Mouse (Mus musculus): ENCODE measurements at regions not wholly inside any gene's neighbourhood (a gene's known extent, or its start where the extent isn't known, plus 50 kb on each side); places are given as distances from the start of the nearest gene placed in this dataset.

DNA sequence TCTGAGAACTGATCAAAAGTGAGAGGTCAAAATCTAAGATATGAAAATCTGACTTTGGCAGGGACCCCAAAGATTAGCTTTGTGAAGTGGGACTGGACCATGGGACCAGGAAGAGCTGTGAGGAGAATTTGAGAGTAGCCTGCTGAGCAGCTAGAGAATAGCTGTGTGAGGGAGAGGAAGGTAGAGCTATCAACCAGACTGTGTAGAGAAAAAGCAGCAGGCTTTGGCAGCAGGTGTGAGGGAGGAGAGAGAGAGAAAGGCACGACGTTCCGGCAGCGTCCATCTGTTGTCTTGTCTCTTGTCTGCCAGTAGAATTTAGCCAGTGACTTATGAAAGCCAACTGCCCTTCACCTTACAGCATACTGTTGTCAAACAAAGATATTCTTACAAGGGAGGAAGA, 412.1 kb downstream of the Slitrk2 start:
- peak; percentile 13 for DNase-seq

DNA sequence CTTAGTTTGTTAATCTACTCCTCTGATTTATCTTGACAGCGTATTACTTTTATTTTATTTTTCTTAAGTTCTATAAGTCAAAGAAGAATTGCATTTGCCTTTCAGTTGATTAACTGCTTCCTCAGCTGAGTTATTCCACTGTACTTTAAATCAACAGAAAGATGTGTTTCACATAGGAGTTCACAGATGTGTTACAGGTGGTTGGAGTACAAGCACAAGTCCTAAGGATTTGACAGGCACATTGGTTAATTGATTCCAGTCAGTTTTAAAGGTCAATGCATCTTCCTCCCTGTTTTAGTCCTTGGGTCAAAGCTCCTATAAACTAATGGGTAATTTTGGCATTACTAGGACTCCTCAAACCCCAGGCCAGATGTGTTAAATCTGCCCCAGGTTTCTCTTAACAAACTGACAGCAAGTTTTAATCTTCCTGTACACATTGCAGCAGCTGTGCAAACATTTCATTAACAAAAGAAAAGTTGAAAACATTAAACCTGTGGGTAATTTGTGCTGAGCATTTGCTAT, 413.5 kb downstream of the Slitrk2 start:
- DNase-seq, result no peak

DNA sequence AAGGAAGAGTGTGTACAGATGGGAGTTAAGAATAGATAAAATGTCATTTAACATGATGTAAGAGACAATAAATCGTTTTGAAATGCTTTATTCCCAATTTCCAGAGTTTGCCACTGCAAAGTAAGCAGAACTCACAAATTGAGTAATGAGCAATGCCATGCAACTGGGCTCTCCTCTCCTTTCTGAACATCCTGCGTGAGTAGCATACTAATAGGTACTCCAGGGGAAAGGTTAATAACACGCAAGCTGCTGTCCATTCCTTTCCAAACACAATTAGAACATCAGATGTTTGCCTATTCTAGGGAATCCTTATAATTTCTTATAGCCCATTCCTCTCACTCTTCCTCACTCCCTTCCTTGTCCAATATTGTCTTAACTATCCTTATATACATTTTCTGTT, 443.3 kb downstream of the Slitrk2 start:
- DNase-seq, result no peak

All from right cerebral cortex, adult 18-20 months (tissue).